Mouse (Mus musculus): Measurements from ENCODE around the gene Plekha3. TPM values are rescaled to one million over a fixed set of nuclear protein-coding genes. Genes with fewer than 3 reads are reported as not detected.

The Plekha3 gene
- polyA plus RNA-seq (2015; fragmentation: Nextera tagmentation; extraction: Ambion mirVana) = 12.4 and 13.4 TPM in 2 replicates

DNA sequence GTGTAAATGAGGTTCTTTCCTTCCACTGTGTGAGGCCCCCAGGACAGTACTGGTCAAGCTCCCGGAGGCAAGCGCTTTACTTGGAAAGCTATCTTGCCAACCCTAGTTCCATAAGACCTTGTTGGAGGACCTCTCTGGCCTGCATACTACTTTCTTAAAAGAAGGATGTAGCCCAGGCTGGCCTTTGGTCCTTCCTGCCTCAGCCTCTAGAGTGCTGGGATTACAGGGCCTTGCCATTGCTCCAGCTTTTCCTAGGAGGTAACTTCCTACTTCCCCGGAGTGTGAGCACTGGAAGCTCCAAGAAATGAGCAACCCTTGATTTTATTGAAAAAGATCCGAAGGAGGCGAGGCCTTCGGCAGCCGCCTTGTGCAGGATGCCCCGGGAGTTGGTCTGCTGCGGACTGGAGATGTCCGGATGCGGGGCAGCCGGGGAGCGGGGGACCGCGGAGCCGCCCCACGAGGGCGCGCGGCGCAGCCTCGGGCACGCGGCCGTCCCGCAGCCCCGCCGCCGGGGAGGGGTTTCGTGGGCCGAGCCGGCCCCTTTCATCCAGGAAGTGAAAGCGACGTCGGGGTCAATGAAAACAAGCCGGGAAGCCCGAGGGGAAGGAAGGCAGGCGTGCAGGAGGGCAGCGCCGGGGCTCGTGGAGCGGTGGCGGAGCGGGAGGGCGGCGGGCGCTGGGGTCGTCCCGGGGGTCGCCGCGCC is at the start of gene Plekha3:
Gene Plekha3 (plus strand): TSS at position 557 of the 703 bp plus-strand sequence.
- peak; percentile 77 for ATAC-seq (ENCODE audit: borderline replicate concordance, extremely low read depth, low FRiP score, low TSS enrichment)
- 0 out of 2 replicates have a peak, but pooled peaks cover 7% of the 10 kb centered on the region for H3K36me3 ChIP-seq
- H3K4me2 ChIP-seq = peak within 1 kb of the TSS; percentile 75
- peak within 1 kb of the TSS; percentile 87 for H3K27ac ChIP-seq
- 9% methylated on average over 27 of the region's 52 CpGs for WGBS
- no peaks in the 10 kb centered on the region for H3K9me3 ChIP-seq
- H3K27me3 ChIP-seq = no peaks in the 10 kb centered on the region
- H3K9ac ChIP-seq = peak within 1 kb of the TSS; percentile 88
- H3K4me3 ChIP-seq = peak within 1 kb of the TSS; percentile 97
- H3K4me1 ChIP-seq = peaks cover 33% of the 10 kb centered on the region

DNA sequence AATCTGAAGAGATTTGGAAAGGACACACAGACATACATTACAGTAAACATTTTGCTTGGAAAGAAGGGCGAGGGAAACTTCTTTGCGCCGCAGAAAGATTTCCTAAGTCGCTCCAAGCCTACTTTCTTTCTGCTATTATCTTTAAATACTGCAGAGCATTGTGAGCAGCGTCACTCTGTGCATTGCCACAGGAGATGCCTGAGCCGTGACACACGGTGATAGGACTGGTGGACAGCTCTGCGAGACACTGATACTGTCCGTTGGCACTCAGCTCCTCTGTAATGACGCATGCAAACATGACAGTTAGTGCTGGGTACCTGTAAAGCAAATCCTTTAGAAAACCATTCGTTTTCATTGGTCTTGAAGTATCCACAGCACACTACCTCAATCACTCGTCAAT is 44.8 kb upstream of the Plekha3 start:
- 83% methylated on average over 12 of the region's 12 CpGs for WGBS
- Histone ChIP-seq H3K9ac (no peak overlapping the region), H3K4me2 (no peak overlapping the region), H3K4me3 (no peak overlapping the region), H3K27ac (no peak overlapping the region), H3K4me1 (no peaks in the 10 kb centered on the region), H3K36me3 (peaks cover 77% of the 10 kb centered on the region), H3K27me3 (no peaks in the 10 kb centered on the region), H3K9me3 (no peaks in the 10 kb centered on the region)
- ATAC-seq (ENCODE audit: borderline replicate concordance, extremely low read depth, low FRiP score, low TSS enrichment) = no peak

DNA sequence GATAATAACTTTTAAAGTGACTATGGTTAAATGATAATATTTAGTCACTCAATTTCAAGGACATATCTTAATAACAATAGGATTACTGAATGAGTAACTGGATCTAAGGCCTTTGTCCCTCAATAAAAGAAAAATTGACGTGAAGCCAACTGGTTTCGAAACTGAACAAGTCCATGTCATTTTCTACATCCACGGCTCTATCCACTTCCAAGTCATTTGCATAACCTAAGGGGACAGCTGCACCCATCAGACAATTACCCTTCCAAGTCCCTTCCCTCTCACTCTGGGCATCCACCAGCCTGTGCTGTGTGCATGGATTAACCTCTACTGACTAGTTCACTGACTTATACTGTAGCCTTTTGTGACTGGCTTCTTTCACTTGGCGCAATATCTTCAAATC is 43.5 kb upstream of the Plekha3 start:
- Histone ChIP-seq H3K36me3 (peaks cover 81% of the 10 kb centered on the region), H3K9me3 (no peaks in the 10 kb centered on the region), H3K4me2 (no peak overlapping the region), H3K4me1 (no peaks in the 10 kb centered on the region), H3K9ac (no peak overlapping the region), H3K27ac (no peak overlapping the region), H3K4me3 (no peak overlapping the region), H3K27me3 (no peaks in the 10 kb centered on the region)
- WGBS = 90% methylated on average over 4 of the region's 4 CpGs
- ATAC-seq (ENCODE audit: borderline replicate concordance, extremely low read depth, low FRiP score, low TSS enrichment) = no peak

DNA sequence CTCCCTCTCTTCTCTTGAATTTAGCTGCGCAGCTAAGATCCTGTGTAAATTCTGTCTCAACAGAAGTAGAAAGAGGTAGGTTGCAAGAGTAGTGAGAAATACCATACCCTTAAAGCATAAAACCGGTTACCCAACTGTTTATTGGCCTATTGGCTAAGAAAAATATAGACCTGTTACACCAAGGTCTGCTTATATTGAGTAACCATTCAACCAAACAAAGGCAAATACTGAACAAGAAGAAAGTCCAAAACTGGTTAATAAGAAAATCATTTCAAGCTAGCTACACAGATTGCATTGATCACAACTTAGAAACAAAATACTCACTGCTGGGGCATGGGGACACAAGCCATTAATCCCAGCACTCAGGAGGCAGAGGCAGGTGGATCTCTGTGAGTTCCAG is 35.4 kb upstream of the Plekha3 start:
- no peaks in the 10 kb centered on the region for H3K27me3 ChIP-seq
- no peaks in the 10 kb centered on the region for H3K9me3 ChIP-seq
- no peak overlapping the region for H3K4me3 ChIP-seq
- no peaks in the 10 kb centered on the region for H3K4me1 ChIP-seq
- H3K36me3 ChIP-seq = peaks cover 77% of the 10 kb centered on the region
- WGBS = 93% methylated on average over 2 of the region's 2 CpGs
- H3K9ac ChIP-seq = no peak overlapping the region
- no peak overlapping the region for H3K4me2 ChIP-seq
- no peak overlapping the region for H3K27ac ChIP-seq
- no peak for ATAC-seq (ENCODE audit: borderline replicate concordance, extremely low read depth, low FRiP score, low TSS enrichment)

DNA sequence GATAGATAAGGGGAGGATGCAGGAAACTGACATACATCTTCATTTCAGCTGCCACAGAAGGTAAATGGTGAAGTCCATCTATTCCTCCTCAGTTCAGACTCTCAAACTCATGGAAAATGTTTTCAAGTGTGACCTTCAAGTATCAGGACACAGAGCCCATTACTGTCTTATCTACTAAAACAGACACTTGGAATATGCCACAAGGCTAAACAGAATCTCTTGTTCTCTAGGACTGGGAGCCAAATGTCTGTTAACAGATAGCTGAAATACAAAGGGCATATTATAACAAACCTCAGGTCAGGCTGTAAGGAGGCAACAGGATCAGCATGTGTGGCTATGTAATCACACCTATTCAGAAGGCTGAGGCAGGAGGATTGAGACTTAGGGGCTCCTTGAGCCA is 31.3 kb upstream of the Plekha3 start:
- peaks cover 12% of the 10 kb centered on the region for H3K4me1 ChIP-seq
- no peaks in the 10 kb centered on the region for H3K9me3 ChIP-seq
- H3K4me3 ChIP-seq = no peak overlapping the region
- H3K27me3 ChIP-seq = no peaks in the 10 kb centered on the region
- no peak overlapping the region for H3K9ac ChIP-seq
- ATAC-seq (ENCODE audit: borderline replicate concordance, extremely low read depth, low FRiP score, low TSS enrichment) = no peak
- no peak overlapping the region for H3K27ac ChIP-seq
- H3K36me3 ChIP-seq = peaks cover 49% of the 10 kb centered on the region
- no peak overlapping the region for H3K4me2 ChIP-seq

DNA sequence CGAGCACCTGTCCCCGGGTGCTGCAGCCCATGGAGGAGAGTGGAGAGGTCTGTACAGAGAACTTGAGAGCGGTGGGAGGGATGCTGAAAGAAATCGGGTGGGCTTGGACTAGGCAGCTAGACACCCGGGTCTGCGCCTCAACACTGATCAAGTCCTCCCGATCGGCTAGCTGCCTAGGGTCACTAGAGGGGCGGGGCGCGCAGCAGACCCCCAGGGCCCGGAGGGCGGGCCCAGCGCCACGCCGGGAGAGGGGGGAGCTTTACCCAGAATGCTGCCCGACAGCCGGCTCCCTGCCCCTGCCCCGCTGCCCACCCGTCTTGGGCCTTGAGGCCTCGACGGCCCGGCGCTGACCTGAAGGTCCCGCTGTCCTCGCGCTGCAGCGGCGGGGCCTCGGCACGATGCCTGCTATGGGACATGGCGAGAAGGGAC is 27.6 kb upstream of the Plekha3 start:
- 0% methylated on average over 32 of the region's 32 CpGs for WGBS
- H3K9ac ChIP-seq = peak overlapping the region; percentile 69
- peak; percentile 67 for ATAC-seq (ENCODE audit: borderline replicate concordance, extremely low read depth, low FRiP score, low TSS enrichment)

DNA sequence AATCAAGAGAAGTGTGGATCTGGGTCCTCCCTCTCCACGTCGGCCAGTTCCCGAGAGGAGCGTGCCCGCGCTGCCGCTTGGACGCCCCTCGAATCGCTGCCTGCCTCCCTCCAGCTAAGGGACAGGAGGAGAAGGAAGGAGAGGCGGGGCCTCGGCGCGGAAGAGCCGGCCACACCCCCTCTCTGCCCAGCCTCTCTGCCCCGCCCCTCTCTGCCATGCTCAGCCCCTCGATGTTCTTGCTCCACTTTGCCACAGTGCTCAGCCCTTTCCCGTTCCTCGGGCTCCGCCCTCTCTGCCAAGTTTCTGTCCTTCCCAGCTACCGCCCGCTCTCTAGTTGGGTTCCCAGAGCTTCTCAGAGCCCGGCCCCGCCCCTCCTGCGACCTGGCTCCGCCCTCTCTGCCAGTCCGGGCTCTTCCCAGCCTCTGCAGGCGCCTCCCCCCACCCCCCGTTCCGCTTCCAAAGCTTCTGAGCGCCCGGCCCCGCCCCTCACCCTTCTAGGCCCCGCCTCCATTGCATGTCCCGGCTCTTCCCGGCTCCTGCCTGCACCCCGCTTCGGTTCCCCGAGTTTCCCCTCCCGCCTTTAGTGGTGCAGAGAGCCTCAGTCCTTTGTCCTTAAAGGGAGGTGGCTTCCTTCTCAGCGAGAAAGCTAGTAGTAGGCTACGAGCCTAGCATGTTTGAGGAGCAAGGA is 27.1 kb upstream of the Plekha3 start, which contains the start of the genes Prkra and Pjvk:
Gene Prkra (minus strand): TSS at position 133 of the 688 bp plus-strand sequence.
Gene Pjvk (plus strand): TSS at position 594 of the 688 bp plus-strand sequence.
- no peaks in the 10 kb centered on the region for H3K27me3 ChIP-seq
- peak within 1 kb of the TSS; percentile 75 for H3K4me3 ChIP-seq
- peak; percentile 99 for ATAC-seq (ENCODE audit: borderline replicate concordance, extremely low read depth, low FRiP score, low TSS enrichment)
- 1% methylated on average over 40 of the region's 42 CpGs for WGBS
- H3K4me2 ChIP-seq = peak within 1 kb of the TSS; percentile 79
- peak within 1 kb of the TSS; percentile 69 for H3K9ac ChIP-seq
- H3K36me3 ChIP-seq = peaks cover 11% of the 10 kb centered on the region
- H3K9me3 ChIP-seq = no peaks in the 10 kb centered on the region
- H3K4me1 ChIP-seq = peaks cover 14% of the 10 kb centered on the region
- peak within 1 kb of the TSS; percentile 90 for H3K27ac ChIP-seq

More for the DNA sequence above, 27.6 kb upstream of the Plekha3 start:
- Histone ChIP-seq H3K4me2 (peak overlapping the region; percentile 79), H3K4me1 (peaks cover 14% of the 10 kb centered on the region), H3K36me3 (peaks cover 16% of the 10 kb centered on the region), H3K4me3 (peak overlapping the region; percentile 75), H3K27me3 (no peaks in the 10 kb centered on the region), H3K27ac (peak overlapping the region; percentile 90), H3K9me3 (no peaks in the 10 kb centered on the region)

DNA sequence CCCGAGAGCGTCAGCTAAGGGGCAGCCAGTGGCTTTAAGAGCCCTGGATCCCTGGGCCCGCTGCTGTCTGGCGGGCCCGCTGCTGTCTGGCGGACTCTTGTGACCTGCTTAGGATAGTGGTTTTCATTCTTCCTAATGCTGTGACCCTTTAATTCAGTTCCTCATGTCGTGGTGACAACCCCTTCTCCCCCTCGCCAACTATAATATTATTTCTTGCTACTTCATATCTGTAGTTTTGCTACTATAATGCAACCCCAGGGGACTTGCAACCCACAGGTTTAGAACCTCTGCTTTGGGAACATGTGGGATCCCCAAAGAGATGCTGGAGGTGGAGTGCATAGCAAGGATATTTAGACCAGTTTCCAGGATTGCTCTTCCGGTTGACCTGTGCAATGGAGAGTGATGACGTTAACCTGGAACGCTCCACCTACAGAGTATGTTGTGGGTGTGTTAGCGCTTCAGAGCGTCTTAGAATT is 26.4 kb upstream of the Plekha3 start:
- Histone ChIP-seq H3K27me3 (no peaks in the 10 kb centered on the region), H3K4me3 (peak overlapping the region; percentile 75), H3K4me1 (peaks cover 14% of the 10 kb centered on the region), H3K36me3 (peaks cover 6% of the 10 kb centered on the region; the same call in 1 of the 2 replicates), H3K9ac (0 out of 2 replicates have a peak overlapping the region, but pooled peaks have one; percentile 4), H3K9me3 (no peaks in the 10 kb centered on the region), H3K4me2 (peak overlapping the region; percentile 79), H3K27ac (peak overlapping the region; percentile 90)
- ATAC-seq (ENCODE audit: borderline replicate concordance, extremely low read depth, low FRiP score, low TSS enrichment) = peak; percentile 33; the same call in 1 of the 2 replicates
- WGBS = 28% methylated on average over 13 of the region's 13 CpGs

DNA sequence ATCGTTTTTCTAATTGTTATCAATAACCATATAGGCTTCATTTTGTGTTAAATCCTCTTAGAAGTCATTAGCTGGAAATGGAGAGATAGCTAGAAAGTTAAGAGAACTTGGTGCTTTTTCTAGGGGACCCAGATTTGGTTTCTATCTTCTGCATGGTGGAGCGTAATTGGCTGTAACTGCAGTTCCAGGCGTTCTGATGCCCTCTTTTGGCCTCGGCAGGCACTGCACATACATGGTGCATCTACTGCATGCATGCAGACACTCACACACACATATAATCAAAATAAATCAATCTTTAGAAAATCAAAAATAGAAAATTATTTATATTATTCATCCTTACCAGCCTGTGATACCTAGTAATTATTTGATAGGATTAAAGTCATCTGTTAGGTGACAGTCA is 22.0 kb upstream of the Plekha3 start:
- Histone ChIP-seq H3K4me3 (no peak overlapping the region), H3K4me2 (no peak overlapping the region), H3K27me3 (no peaks in the 10 kb centered on the region), H3K27ac (no peak overlapping the region), H3K9ac (no peak overlapping the region), H3K9me3 (no peaks in the 10 kb centered on the region), H3K4me1 (peaks cover 4% of the 10 kb centered on the region; the same call in 1 of the 2 replicates), H3K36me3 (no peaks in the 10 kb centered on the region)
- WGBS = 87% methylated on average over 4 of the region's 4 CpGs
- ATAC-seq (ENCODE audit: borderline replicate concordance, extremely low read depth, low FRiP score, low TSS enrichment) = no peak

DNA sequence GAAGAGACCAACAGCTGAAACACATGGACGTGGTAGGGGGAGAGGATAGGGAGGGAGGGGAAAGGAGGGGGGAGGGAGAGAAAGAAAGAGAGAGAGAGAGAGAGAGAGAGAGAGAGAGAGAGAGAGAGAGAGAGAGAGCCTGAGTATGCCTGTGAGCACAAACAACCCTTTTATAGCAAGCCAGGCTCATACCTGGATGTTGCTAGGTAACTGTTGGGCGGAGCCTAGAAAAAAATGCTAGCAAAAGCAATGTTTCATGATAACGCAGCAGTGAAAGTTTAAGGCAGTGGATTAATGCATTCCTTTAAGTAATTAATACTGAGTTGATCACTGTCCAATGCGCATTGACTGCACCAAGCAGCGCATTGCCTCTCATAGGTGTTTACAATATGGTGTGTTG is 20.4 kb upstream of the Plekha3 start:
- 67% methylated on average over 5 of the region's 5 CpGs for WGBS
- H3K9me3 ChIP-seq = no peaks in the 10 kb centered on the region
- no peak overlapping the region for H3K9ac ChIP-seq
- H3K4me3 ChIP-seq = no peak overlapping the region
- no peak overlapping the region for H3K4me2 ChIP-seq
- H3K36me3 ChIP-seq = no peaks in the 10 kb centered on the region
- H3K4me1 ChIP-seq = no peaks in the 10 kb centered on the region
- H3K27ac ChIP-seq = no peak overlapping the region
- no peak for ATAC-seq (ENCODE audit: borderline replicate concordance, extremely low read depth, low FRiP score, low TSS enrichment)
- no peaks in the 10 kb centered on the region for H3K27me3 ChIP-seq

DNA sequence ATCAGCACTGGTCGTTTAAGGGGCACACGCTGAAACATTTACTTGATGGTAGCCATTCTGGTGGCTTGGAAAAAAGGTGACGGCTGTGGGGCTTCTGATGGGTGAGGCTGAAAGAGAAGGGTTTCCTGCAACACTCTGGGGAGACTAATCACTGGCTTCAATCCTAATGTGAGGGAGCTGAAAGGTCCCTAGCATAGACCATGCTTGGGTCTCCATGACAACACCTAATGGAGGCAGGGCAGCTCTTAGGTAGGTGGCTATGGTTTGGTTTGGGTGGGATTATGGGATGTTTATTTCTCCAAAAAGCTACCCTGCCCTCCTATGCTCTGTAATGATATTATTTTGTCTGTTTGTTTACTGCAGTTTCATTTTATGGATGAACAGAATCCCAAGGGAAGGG is 19.6 kb upstream of the Plekha3 start:
- Histone ChIP-seq H3K27ac (no peak overlapping the region), H3K9ac (no peak overlapping the region), H3K4me2 (no peak overlapping the region), H3K4me3 (no peak overlapping the region), H3K9me3 (no peaks in the 10 kb centered on the region), H3K36me3 (no peaks in the 10 kb centered on the region), H3K27me3 (no peaks in the 10 kb centered on the region), H3K4me1 (no peaks in the 10 kb centered on the region)
- no peak for ATAC-seq (ENCODE audit: borderline replicate concordance, extremely low read depth, low FRiP score, low TSS enrichment)
- WGBS = 73% methylated on average over 3 of the region's 3 CpGs

DNA sequence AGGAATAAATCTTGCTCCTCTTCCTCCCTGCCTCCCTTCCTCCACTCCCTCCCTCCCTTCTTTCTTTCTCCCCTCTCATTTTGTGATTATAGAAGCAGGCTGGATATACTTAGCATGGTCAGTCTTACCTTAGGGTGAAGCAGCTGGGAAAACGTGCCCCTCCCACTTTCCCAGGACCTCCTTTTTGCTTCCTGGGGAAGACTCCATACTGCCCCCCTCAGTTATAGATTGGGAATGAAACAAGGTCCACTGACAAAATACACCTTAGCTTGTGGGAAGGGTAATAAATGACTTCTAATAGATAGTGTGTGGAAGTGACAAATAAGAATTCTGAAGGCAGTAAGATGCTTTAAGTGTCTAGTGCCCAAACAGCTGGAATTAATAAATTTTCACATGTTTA is 19.1 kb upstream of the Plekha3 start:
- no peaks in the 10 kb centered on the region for H3K9me3 ChIP-seq
- H3K27me3 ChIP-seq = no peaks in the 10 kb centered on the region
- H3K27ac ChIP-seq = no peak overlapping the region
- no peaks in the 10 kb centered on the region for H3K4me1 ChIP-seq
- WGBS = 4% methylated on average over 1 of the region's 1 CpGs
- no peaks in the 10 kb centered on the region for H3K36me3 ChIP-seq
- no peak overlapping the region for H3K9ac ChIP-seq
- no peak overlapping the region for H3K4me3 ChIP-seq
- no peak for ATAC-seq (ENCODE audit: borderline replicate concordance, extremely low read depth, low FRiP score, low TSS enrichment)
- H3K4me2 ChIP-seq = no peak overlapping the region

Measured in lung, embryonic 15.5 days (tissue).